28 mouse cellular contexts compared by ENCODE assay signal in the genomic region with DNA sequence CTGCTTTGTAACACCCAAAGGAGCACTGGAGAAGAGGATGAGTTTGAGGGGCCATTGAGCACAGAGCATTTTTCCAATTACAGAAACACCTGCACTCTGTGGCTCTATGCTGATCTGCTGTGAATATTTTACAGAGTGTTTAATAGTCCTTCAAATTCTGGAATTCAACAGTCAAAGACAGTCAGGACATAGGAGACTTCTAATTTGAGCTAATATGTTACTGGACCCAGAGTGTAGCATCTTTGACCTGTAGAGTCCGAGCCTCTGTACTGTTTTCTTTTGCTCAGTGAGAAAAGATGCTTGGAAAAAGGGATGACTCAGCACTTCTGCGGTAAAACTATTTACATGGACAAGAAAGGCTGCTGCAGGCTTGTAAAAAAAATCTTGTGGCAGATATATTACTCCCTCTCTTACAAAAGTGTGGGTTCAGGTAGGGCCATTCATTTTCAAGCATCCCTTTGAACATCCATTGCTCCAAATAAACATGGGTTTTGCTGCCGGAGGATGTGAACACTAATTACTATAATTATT.
DNase-seq lines count a peak whose midpoint lies in the region; ATAC-seq and TF ChIP-seq lines count a peak whose summit lies in the region.
"Had no signal": no experiment of that assay in that cellular context is flagged by ENCODE, and none has a peak within 500 bp of the region (broad histone marks: within the 10 kb centered on the region; RNA-seq: fewer than 3 reads in every experiment).

No protein-coding gene starts in this region.

- no peaks in the 10 kb centered on the region for H3K4me1 ChIP-seq in kidney, embryonic 16.5 days (ENCODE audit: insufficient read depth, low read length)
- no peaks in the 10 kb centered on the region for H3K4me1 ChIP-seq in midbrain, postnatal 0 days (ENCODE audit: insufficient read depth, low read length)
- H3K4me1 ChIP-seq in midbrain, embryonic 15.5 days = no peaks in the 10 kb centered on the region
- H3K4me1 ChIP-seq in limb, embryonic 14.5 days (ENCODE audit: control insufficient read depth, insufficient read depth, low read length) = 0 out of 2 replicates have a peak, but pooled peaks cover 2% of the 10 kb centered on the region
- H3K4me1 ChIP-seq: forebrain, embryonic 10.5 days; forebrain, embryonic 15.5 days; heart, embryonic 13.5 days; limb, embryonic 15.5 days; liver, embryonic 13.5 days; stomach, embryonic 15.5 days had no signal

- no peak for TF ChIP-seq CTCF in midbrain, postnatal 0 days (IDR thresholded peaks at IDR 0.05)

- peak; percentile 87 for ATAC-seq in kidney, embryonic 16.5 days (ENCODE audit: low FRiP score, low TSS enrichment)
- ATAC-seq in midbrain, postnatal 0 days (ENCODE audit: low FRiP score) = no peak
- ATAC-seq in midbrain, embryonic 15.5 days (replicated peaks) = no peak
- peak; percentile 60; the same call in 1 of the 2 replicates for ATAC-seq in limb, embryonic 14.5 days (ENCODE audit: low FRiP score, low read depth)
- ATAC-seq: forebrain, embryonic 15.5 days; intestine, postnatal 0 days had no signal

- H3K9me3 ChIP-seq in kidney, embryonic 16.5 days (ENCODE audit: low read length) = 0 out of 2 replicates have a peak, but pooled peaks cover 4% of the 10 kb centered on the region
- no peaks in the 10 kb centered on the region for H3K9me3 ChIP-seq in midbrain, postnatal 0 days (ENCODE audit: low read length)
- H3K9me3 ChIP-seq in midbrain, embryonic 15.5 days = no peaks in the 10 kb centered on the region
- no peaks in the 10 kb centered on the region for H3K9me3 ChIP-seq in limb, embryonic 14.5 days (ENCODE audit: control insufficient read depth, low read length)
- H3K9me3 ChIP-seq: embryonic facial prominence, embryonic 12.5 days; forebrain, embryonic 10.5 days; forebrain, embryonic 15.5 days; heart, embryonic 13.5 days; limb, embryonic 15.5 days; liver, embryonic 13.5 days; stomach, embryonic 15.5 days had no signal

- H3K36me3 ChIP-seq in kidney, embryonic 16.5 days (ENCODE audit: insufficient read depth, low read length) = no peaks in the 10 kb centered on the region
- H3K36me3 ChIP-seq in midbrain, postnatal 0 days (ENCODE audit: insufficient read depth, low read length) = no peaks in the 10 kb centered on the region
- no peaks in the 10 kb centered on the region for H3K36me3 ChIP-seq in midbrain, embryonic 15.5 days (replicated peaks)
- H3K36me3 ChIP-seq in limb, embryonic 14.5 days (ENCODE audit: control insufficient read depth, insufficient read depth, low read length) = no peaks in the 10 kb centered on the region
- H3K36me3 ChIP-seq: embryonic facial prominence, embryonic 12.5 days; forebrain, embryonic 10.5 days; forebrain, embryonic 15.5 days; heart, embryonic 13.5 days; limb, embryonic 15.5 days; liver, embryonic 13.5 days; stomach, embryonic 15.5 days had no signal

- no peak for DNase-seq in kidney, postnatal 10 days
- DNase-seq in midbrain, postnatal 0 days (ENCODE audit: low spot score) = peak; percentile 8
- peak; percentile 3 for DNase-seq in R1 (ENCODE audit: low read depth, low spot score)
- DNase-seq in limb, embryonic 14.5 days (ENCODE audit: low spot score) = no peak
- no peak for DNase-seq in right cerebral cortex, postnatal 10 days (ENCODE audit: low spot score in 2 of 2)
- no peak for DNase-seq in testis, postnatal 10 days (ENCODE audit: low spot score)
- DNase-seq: adrenal gland, adult 2 months; adrenal gland, postnatal 36 days; cerebellum, adult 9-10 months; cerebellum, postnatal 36 days; heart, adult 2 months; heart, postnatal 10 days; liver, embryonic 13.5 days; lung, adult 2 months; lung, postnatal 10 days; right cerebral cortex, postnatal 25 days; thymus, postnatal 14 days had no signal

- no peak overlapping the region for H3K27ac ChIP-seq in kidney, embryonic 16.5 days (ENCODE audit: low read length)
- H3K27ac ChIP-seq in midbrain, postnatal 0 days (ENCODE audit: low read depth, low read length) = no peak overlapping the region
- no peak overlapping the region for H3K27ac ChIP-seq in midbrain, embryonic 15.5 days
- H3K27ac ChIP-seq in limb, embryonic 14.5 days (replicated peaks; ENCODE audit: low read depth, low read length) = no peak overlapping the region
- H3K27ac ChIP-seq: embryonic facial prominence, embryonic 12.5 days; forebrain, embryonic 10.5 days; forebrain, embryonic 15.5 days; heart, adult 2 months; heart, embryonic 13.5 days; hindbrain, embryonic 14.5 days; limb, embryonic 15.5 days; liver, embryonic 13.5 days; macrophage; stomach, embryonic 15.5 days had no signal

- WGBS in kidney, embryonic 16.5 days = 19% methylated on average over 3 of the region's 3 CpGs
- WGBS in midbrain, postnatal 0 days = 73% methylated on average over 3 of the region's 3 CpGs
- WGBS in midbrain, embryonic 15.5 days = 77% methylated on average over 3 of the region's 3 CpGs
- 29% methylated on average over 3 of the region's 3 CpGs for WGBS in limb, embryonic 14.5 days

- H3K4me3 ChIP-seq in kidney, embryonic 16.5 days (ENCODE audit: low read length) = no peak overlapping the region
- H3K4me3 ChIP-seq in midbrain, postnatal 0 days (ENCODE audit: low read depth, low read length) = no peak overlapping the region
- no peak overlapping the region for H3K4me3 ChIP-seq in midbrain, embryonic 15.5 days
- H3K4me3 ChIP-seq in limb, embryonic 14.5 days (replicated peaks; ENCODE audit: low read length) = no peak overlapping the region
- H3K4me3 ChIP-seq: embryonic facial prominence, embryonic 12.5 days; forebrain, embryonic 10.5 days; forebrain, embryonic 15.5 days; heart, adult 2 months; heart, embryonic 13.5 days; limb, embryonic 15.5 days; liver, embryonic 13.5 days; stomach, embryonic 15.5 days had no signal

- no peaks in the 10 kb centered on the region for H3K27me3 ChIP-seq in kidney, embryonic 16.5 days (ENCODE audit: insufficient read depth, low read length)
- H3K27me3 ChIP-seq in midbrain, postnatal 0 days (ENCODE audit: insufficient read depth, low read length) = no peaks in the 10 kb centered on the region
- H3K27me3 ChIP-seq in midbrain, embryonic 15.5 days (replicated peaks) = no peaks in the 10 kb centered on the region
- no peaks in the 10 kb centered on the region for H3K27me3 ChIP-seq in limb, embryonic 14.5 days (ENCODE audit: control insufficient read depth, insufficient read depth, low read length)
- H3K27me3 ChIP-seq: embryonic facial prominence, embryonic 12.5 days; forebrain, embryonic 15.5 days; heart, embryonic 13.5 days; limb, embryonic 15.5 days; liver, embryonic 13.5 days; stomach, embryonic 15.5 days had no signal

- H3K4me2 ChIP-seq in kidney, embryonic 16.5 days (replicated peaks; ENCODE audit: low read depth, low read length) = no peak overlapping the region
- no peak overlapping the region for H3K4me2 ChIP-seq in midbrain, postnatal 0 days (ENCODE audit: low read depth, low read length, poor library complexity, severe bottlenecking)
- no peak overlapping the region for H3K4me2 ChIP-seq in midbrain, embryonic 15.5 days
- H3K4me2 ChIP-seq in limb, embryonic 14.5 days (replicated peaks; ENCODE audit: low read depth, low read length, severe bottlenecking) = no peak overlapping the region
- H3K4me2 ChIP-seq: embryonic facial prominence, embryonic 12.5 days; forebrain, embryonic 15.5 days; heart, embryonic 13.5 days; hindbrain, embryonic 14.5 days; limb, embryonic 15.5 days; liver, embryonic 13.5 days; stomach, embryonic 15.5 days had no signal

- TF ChIP-seq POLR2A in limb, embryonic 14.5 days (IDR thresholded peaks at IDR 0.05; ENCODE audit: borderline replicate concordance, extremely low read depth, insufficient read depth, insufficient read length) = no peak

- no peak overlapping the region for H3K9ac ChIP-seq in kidney, embryonic 16.5 days (replicated peaks; ENCODE audit: low read length)
- H3K9ac ChIP-seq in midbrain, postnatal 0 days (replicated peaks; ENCODE audit: low read length, poor library complexity, severe bottlenecking) = no peak overlapping the region
- H3K9ac ChIP-seq in midbrain, embryonic 15.5 days = no peak overlapping the region
- no peak overlapping the region for H3K9ac ChIP-seq in limb, embryonic 14.5 days (ENCODE audit: low read depth, low read length, severe bottlenecking)
- H3K9ac ChIP-seq: embryonic facial prominence, embryonic 12.5 days; forebrain, embryonic 15.5 days; heart, embryonic 13.5 days; hindbrain, embryonic 14.5 days; limb, embryonic 15.5 days; liver, embryonic 13.5 days; stomach, embryonic 15.5 days had no signal

Comparison
In these comparisons a context has a peak if more than half of its experiments do, and no peak if none do; other contexts are left out.
1. ATAC-seq: peak in kidney, embryonic 16.5 days (single experiment) and limb, embryonic 14.5 days (single experiment); none in midbrain, postnatal 0 days (single experiment) and midbrain, embryonic 15.5 days (single experiment).
2. DNase-seq: peak in midbrain, postnatal 0 days (single experiment) and R1 (single experiment); none in kidney, postnatal 10 days (single experiment), limb, embryonic 14.5 days (single experiment), right cerebral cortex, postnatal 10 days (0 of 2) and testis, postnatal 10 days (single experiment).